Mouse (Mus musculus) adrenal gland, postnatal 36 days (tissue): ENCODE results near the gene Tspan33. TPM values are rescaled to one million over a fixed set of nuclear protein-coding genes. Genes with fewer than 3 reads are reported as not detected.
"Not testable (repeated sequence)": the region's sequence is repeated elsewhere in the genome, so short reads cannot be mapped to it uniquely, and the experiment has no call there.

ENCODE experiments used
- DNase-seq, 2 experiments: peaks; one replicate each; pipeline ENCODE4 v3.0.0; 2021; ENCODE audit warnings: mixed read lengths in 1 of 2
- total RNA-seq, 2 experiments: library from RNA; stranded (reverse); gene quantifications; 2 replicates each; pipeline ENCODE4 v1.2.3; 2021

Tspan33 gene
- total RNA-seq, 2 experiments from 2014 or later: 1.7 to 2.0 TPM

- DNase-seq: no peak
Measured at GRCm38 (mm10) chr6:29753336-29753735, 59.3 kb downstream of the Tspan33 start.

- DNase-seq: no peak
Measured at GRCm38 (mm10) chr6:29756001-29756400, 62.0 kb downstream of the Tspan33 start.

GRCm38 (mm10) chr6:29756476-29756875, 62.5 kb downstream of the Tspan33 start:
- DNase-seq: peak in 1 of 2 experiments; percentile 36

DNA sequence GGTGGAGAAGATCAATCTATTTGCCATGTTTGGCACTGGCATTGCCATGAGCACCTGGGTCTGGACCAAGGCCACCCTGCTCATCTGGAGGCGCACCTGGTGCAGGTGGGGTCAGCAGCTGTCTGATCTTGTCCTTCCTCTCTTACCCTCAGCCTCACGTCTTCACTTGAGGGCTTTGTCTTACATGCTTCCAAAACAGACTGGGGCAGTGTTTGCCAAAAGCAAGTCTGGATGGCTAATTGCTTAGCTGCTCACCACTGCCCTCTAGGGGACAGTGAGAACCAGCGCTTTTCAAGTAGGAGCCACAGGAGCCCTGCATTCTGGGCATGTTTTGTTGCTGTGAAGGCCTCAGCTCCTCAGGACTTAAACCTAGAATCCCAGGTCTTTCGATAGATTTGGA, 64.4 kb downstream of the Tspan33 start:
- peak; percentile 71 to 83 for DNase-seq

DNA sequence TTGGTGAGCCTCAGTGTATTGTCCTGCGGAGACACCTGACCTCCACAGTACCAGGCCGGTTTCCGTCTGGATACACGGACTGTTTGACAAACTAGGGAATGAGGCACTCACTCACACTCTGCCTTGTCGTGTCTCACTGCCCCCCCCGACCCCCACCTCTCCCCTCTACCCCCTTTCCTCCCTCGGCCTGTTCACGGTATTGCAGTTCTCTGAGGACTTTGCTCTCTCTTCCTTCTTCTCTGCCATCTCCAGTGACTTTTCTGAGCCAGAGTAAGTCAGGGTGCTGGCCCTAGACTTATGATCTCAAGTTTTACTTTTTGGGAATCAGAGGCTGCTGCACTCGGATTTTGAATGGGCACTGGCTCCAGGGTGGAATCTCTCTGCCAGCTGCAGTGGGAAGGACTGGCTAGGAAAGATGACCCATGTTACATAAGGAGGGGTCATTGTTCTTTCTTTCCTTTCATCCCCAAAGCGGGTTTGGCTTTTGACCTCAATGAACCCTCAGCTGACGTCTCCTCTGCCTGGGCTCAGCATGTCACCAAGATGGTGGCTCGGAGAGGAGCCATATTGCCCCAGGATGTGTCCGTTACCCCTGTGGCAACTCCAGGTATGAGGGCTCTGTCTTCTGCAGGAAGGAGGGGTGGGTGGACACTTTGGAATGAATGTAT, 65.1 kb downstream of the Tspan33 start:
- DNase-seq: no peak

DNA sequence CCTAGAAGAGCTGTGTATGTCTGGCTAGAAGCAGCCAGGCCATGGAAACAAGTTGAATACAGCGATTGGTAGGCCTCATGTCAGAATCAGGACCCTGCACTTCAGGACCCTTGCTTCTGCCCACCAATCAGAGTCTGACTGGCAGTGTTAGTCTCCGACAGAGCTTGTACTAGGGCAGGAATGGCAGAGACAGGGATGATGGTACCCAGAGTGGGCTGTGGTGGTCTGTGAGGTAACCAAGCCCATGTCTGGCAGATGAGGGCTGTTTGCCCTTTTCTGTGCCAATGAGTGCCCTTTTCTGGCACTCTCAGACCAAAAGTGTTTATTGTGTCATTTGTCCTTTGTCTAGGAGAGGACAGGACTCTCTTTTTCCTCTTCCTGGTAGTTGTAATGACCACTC, 66.4 kb downstream of the Tspan33 start:
- not testable (repeated sequence) for DNase-seq

- no peak for DNase-seq
Measured at GRCm38 (mm10) chr6:29761282-29761681, 67.3 kb downstream of the Tspan33 start.

DNA sequence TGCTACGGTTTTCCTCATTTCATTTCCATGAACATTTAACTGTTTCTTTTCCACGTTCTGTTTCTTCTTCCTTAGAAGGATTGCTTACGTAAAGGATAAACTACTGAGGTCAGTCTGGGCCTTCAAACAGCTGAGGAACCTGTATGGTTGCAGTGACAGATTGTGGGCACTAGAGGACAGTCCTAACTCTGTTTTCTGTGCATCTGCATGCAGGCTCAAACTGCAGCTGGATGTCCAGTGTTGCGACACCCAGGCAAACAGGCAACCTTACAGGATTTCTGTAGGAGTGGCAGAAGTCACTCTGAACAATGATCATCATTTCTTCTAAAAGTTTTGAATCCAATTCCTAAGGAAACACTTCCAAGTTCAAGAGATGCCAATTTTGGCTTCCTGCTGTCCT, 68.5 kb downstream of the Tspan33 start:
- DNase-seq: peak; percentile 47 to 54

- DNase-seq: no peak
Measured at GRCm38 (mm10) chr6:29766874-29767273, 72.9 kb downstream of the Tspan33 start.

Other genes with a start within 250 kb of the Tspan33 start
- gene Atp6v1f, start 226.5 kb upstream of the Tspan33 start, total RNA-seq: 100 to 1,000 TPM; 205 to 224 TPM
- gene Atp6v1fnb, start 222.8 kb upstream of the Tspan33 start, total RNA-seq: under 1 TPM in 1 of 2 experiments, not detected in 1; 0.43 TPM
- gene Kcp, start 186.3 kb upstream of the Tspan33 start, total RNA-seq: 1 to 10 TPM; 3.5 to 4.6 TPM
- gene Irf5, start 167.6 kb upstream of the Tspan33 start, total RNA-seq: 1 to 10 TPM; 4.4 to 4.9 TPM
- gene Tnpo3, start 84.3 kb upstream of the Tspan33 start, total RNA-seq: 10 to 100 TPM; 51.6 to 56.5 TPM
- 10 to 100 TPM; 41.6 to 50.4 TPM for gene Smo, start 41.3 kb downstream of the Tspan33 start, total RNA-seq
- 100 to 1,000 TPM; 116 to 172 TPM for gene Ahcyl2, start 73.8 kb downstream of the Tspan33 start, total RNA-seq
- 1 to 10 TPM; 1.2 to 1.4 TPM for gene Strip2, start 222.8 kb downstream of the Tspan33 start, total RNA-seq